Mouse (Mus musculus) liver, postnatal 0 days (tissue): ENCODE data around the gene Adsl.

Source experiments
- CTCF ChIP-seq: sonication (generic); IDR thresholded peaks from 2 replicates; pipeline ENCODE4 v1.5.1; 2016; ENCODE audit warnings: antibody characterized with exemption, low read depth
- EP300 ChIP-seq: IDR thresholded peaks from 2 replicates; pipeline ENCODE4 v1.6.1; 2016; ENCODE audit warnings: antibody characterized with exemption, low read depth, mild to moderate bottlenecking

DNA sequence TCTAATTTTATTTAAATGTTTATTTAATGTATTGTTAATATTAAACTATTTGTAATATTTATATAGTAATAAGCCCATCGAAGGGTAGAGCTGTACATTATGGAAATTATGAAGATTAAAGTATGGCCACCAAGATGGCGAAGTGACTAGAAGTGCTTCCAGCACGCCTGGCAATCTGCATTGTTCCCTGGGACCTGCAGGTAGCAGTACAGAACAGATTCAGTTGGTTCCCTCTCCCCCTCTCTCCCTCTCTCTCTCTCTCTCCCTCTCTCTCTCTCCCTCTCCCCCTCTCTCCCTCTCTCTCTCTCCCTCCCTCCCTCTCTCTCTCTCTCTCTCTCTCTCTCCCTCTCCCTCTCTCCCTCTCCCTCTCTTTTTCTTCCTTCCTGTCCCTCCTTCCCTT, 38.1 kb upstream of the Adsl start:
- TF ChIP-seq CTCF (no peak), EP300 (no peak)
